Mouse (Mus musculus) MEL (cell line): ENCODE results near the gene Atp6v1e1. TPM values are rescaled to one million over a fixed set of nuclear protein-coding genes. Genes with fewer than 3 reads are reported as not detected.
A peak's percentile ranks its signal among the peaks of the same experiment; 100 is the strongest.

ENCODE experiments used
- DNase-seq: peaks from one replicate; pipeline ENCODE4 v3.0.0; 2011; ENCODE audit warnings: low read depth, low spot score
- H3K27ac ChIP-seq: 2 replicates; pipeline ENCODE4 v1.5.1; 2012; ENCODE audit warnings: low read depth, mild to moderate bottlenecking, control low read depth, low read length, moderate library complexity; ENCODE audit not compliant: control insufficient read depth
- H3K27me3 ChIP-seq, 2 experiments: fragments of 150-350 bp in 1 of 2; sonication (generic) in 1 of 2; 2 replicates each; pipeline ENCODE4 v1.6.1; 2012; ENCODE audit warnings: low read length in 2 of 2, mild to moderate bottlenecking in 2 of 2, improper control_type of control experiment in 1 of 2, moderate library complexity in 1 of 2; ENCODE audit not compliant: insufficient read depth in 2 of 2, control insufficient read depth in 1 of 2
- H3K36me3 ChIP-seq, 2 experiments: 2 replicates each; pipeline ENCODE4 v1.6.1; 2012 to 2014; ENCODE audit warnings: low read length in 2 of 2, improper control_type of control experiment in 1 of 2, inconsistent platforms in 1 of 2, mild to moderate bottlenecking in 1 of 2; ENCODE audit not compliant: insufficient read depth in 2 of 2, control insufficient read depth in 1 of 2
- H3K4me1 ChIP-seq, 2 experiments: fragments of 150-350 bp in 1 of 2; sonication (generic) in 1 of 2; 2 replicates each; pipeline ENCODE4 v1.6.1; 2012; ENCODE audit warnings: low read length in 2 of 2, improper control_type of control experiment in 1 of 2, mild to moderate bottlenecking in 1 of 2; ENCODE audit not compliant: insufficient read depth in 2 of 2, control insufficient read depth in 1 of 2
- H3K4me3 ChIP-seq, 2 experiments: fragments of 150-350 bp in 1 of 2; sonication (generic) in 1 of 2; 2 replicates each; pipeline ENCODE4 v1.5.1; 2012; ENCODE audit warnings: low read depth in 2 of 2, low read length in 2 of 2, mild to moderate bottlenecking in 2 of 2, moderate library complexity in 2 of 2, control low read depth in 1 of 2, improper control_type of control experiment in 1 of 2; ENCODE audit not compliant: control insufficient read depth in 1 of 2, insufficient read depth in 1 of 2
- H3K79me2 ChIP-seq: 2 replicates; pipeline ENCODE4 v1.6.1; 2012; ENCODE audit warnings: mild to moderate bottlenecking, low read length, moderate library complexity; ENCODE audit not compliant: control insufficient read depth, poor library complexity, insufficient read depth
- H3K9ac ChIP-seq: 2 replicates; pipeline ENCODE4 v1.6.1; 2012; ENCODE audit warnings: low read depth, mild to moderate bottlenecking, control low read depth, low read length, moderate library complexity; ENCODE audit not compliant: control insufficient read depth, poor library complexity, severe bottlenecking
- H3K9me3 ChIP-seq: fragments of 150-350 bp; sonication (generic); replicated peaks from 2 replicates; pipeline ENCODE4 v1.6.1; 2012; ENCODE audit warnings: mild to moderate bottlenecking, low read length, improper control_type of control experiment, moderate library complexity; ENCODE audit not compliant: insufficient read depth
- BHLHE40 ChIP-seq: IDR thresholded peaks from 2 replicates; pipeline ENCODE4 v1.6.1; 2012; ENCODE audit warnings: low read depth, mild to moderate bottlenecking, inconsistent platforms, low read length, improper control_type of control experiment, borderline replicate concordance
- CHD2 ChIP-seq: IDR thresholded peaks from 2 replicates; pipeline ENCODE4 v1.6.1; 2011; ENCODE audit warnings: low read length, improper control_type of control experiment
- CTCF ChIP-seq, 3 experiments: IDR thresholded peaks in 2 of 3; conservative IDR thresholded peaks in 1 of 3; 2 replicates each; pipeline ENCODE4 v1.5.1; 2011 to 2012; ENCODE audit warnings: low read length in 3 of 3, low read depth in 2 of 3, mild to moderate bottlenecking in 2 of 3, improper control_type of control experiment in 1 of 3, inconsistent platforms in 1 of 3, mixed read lengths in 1 of 3, moderate library complexity in 1 of 3; ENCODE audit not compliant: control insufficient read depth in 1 of 3, insufficient read depth in 1 of 3, poor library complexity in 1 of 3, severe bottlenecking in 1 of 3
- E2F4 ChIP-seq: IDR thresholded peaks from 2 replicates; pipeline ENCODE4 v1.6.1; 2011; ENCODE audit warnings: low read depth, low read length, improper control_type of control experiment, borderline replicate concordance
- ELF1 ChIP-seq: IDR thresholded peaks from 2 replicates; pipeline ENCODE4 v1.6.1; 2014; ENCODE audit warnings: low read depth, mild to moderate bottlenecking, inconsistent platforms, low read length, improper control_type of control experiment, moderate library complexity
- EP300 ChIP-seq, 2 experiments: IDR thresholded peaks; 2 replicates each; pipeline ENCODE4 v1.6.1; 2011; ENCODE audit warnings: improper control_type of control experiment in 2 of 2, low read length in 2 of 2, low read depth in 1 of 2, mild to moderate bottlenecking in 1 of 2
- GATA1 ChIP-seq: IDR thresholded peaks from 2 replicates; pipeline ENCODE4 v1.6.1; 2011; ENCODE audit warnings: low read depth, low read length, improper control_type of control experiment
- JUND ChIP-seq: IDR thresholded peaks from 2 replicates; pipeline ENCODE4 v1.6.1; 2011; ENCODE audit warnings: low read depth, mild to moderate bottlenecking, improper control_type of control experiment, low read length
- KAT2A ChIP-seq: conservative IDR thresholded peaks from 2 replicates; pipeline ENCODE4 v1.6.1; 2012; ENCODE audit warnings: low read depth, low read length, improper control_type of control experiment, inconsistent platforms
- MAFK ChIP-seq: IDR thresholded peaks from 2 replicates; pipeline ENCODE4 v1.6.1; 2011; ENCODE audit warnings: low read depth, mild to moderate bottlenecking, low read length, improper control_type of control experiment, borderline replicate concordance
- MAX ChIP-seq: IDR thresholded peaks from 2 replicates; pipeline ENCODE4 v1.6.1; 2011; ENCODE audit warnings: low read length, improper control_type of control experiment
- MAZ ChIP-seq: IDR thresholded peaks from 2 replicates; pipeline ENCODE4 v1.6.1; 2012; ENCODE audit warnings: low read depth, mild to moderate bottlenecking, inconsistent platforms, low read length, improper control_type of control experiment
- MXI1 ChIP-seq: IDR thresholded peaks from 2 replicates; pipeline ENCODE4 v1.6.1; 2011; ENCODE audit warnings: mild to moderate bottlenecking, low read depth, low read length, improper control_type of control experiment
- MYB ChIP-seq: IDR thresholded peaks from 2 replicates; pipeline ENCODE4 v1.6.1; 2011; ENCODE audit warnings: mild to moderate bottlenecking, low read depth, low read length, improper control_type of control experiment
- MYC ChIP-seq: IDR thresholded peaks from 2 replicates; pipeline ENCODE4 v1.6.1; 2011; ENCODE audit warnings: low read depth, mild to moderate bottlenecking, low read length, improper control_type of control experiment, moderate library complexity
- NELFE ChIP-seq: IDR thresholded peaks from 2 replicates; pipeline ENCODE4 v1.6.1; 2011; ENCODE audit warnings: low read depth, low read length, improper control_type of control experiment
- NRF1 ChIP-seq: IDR thresholded peaks from 2 replicates; pipeline ENCODE4 v1.6.1; 2014; ENCODE audit warnings: low read depth, mild to moderate bottlenecking, inconsistent platforms, low read length, improper control_type of control experiment, moderate library complexity; ENCODE audit not compliant: poor library complexity, insufficient read depth, severe bottlenecking
- POLR2AphosphoS5 ChIP-seq: IDR thresholded peaks from 2 replicates; pipeline ENCODE4 v1.6.1; 2012; ENCODE audit warnings: low read depth, borderline replicate concordance, mild to moderate bottlenecking, inconsistent platforms, low read length, moderate library complexity, mixed read lengths
- RAD21 ChIP-seq: IDR thresholded peaks from 2 replicates; pipeline ENCODE4 v1.6.1; 2011; ENCODE audit warnings: mild to moderate bottlenecking, low read depth, low read length, improper control_type of control experiment
- RCOR1 ChIP-seq: IDR thresholded peaks from 2 replicates; pipeline ENCODE4 v1.6.1; 2012; ENCODE audit warnings: low read depth, mild to moderate bottlenecking, inconsistent platforms, low read length, improper control_type of control experiment
- SIN3A ChIP-seq: IDR thresholded peaks from 2 replicates; pipeline ENCODE4 v1.6.1; 2012; ENCODE audit warnings: low read length, improper control_type of control experiment, inconsistent platforms
- SMC3 ChIP-seq: IDR thresholded peaks from 2 replicates; pipeline ENCODE4 v1.6.1; 2011; ENCODE audit warnings: low read depth, low read length, improper control_type of control experiment
- TAL1 ChIP-seq: IDR thresholded peaks from 2 replicates; pipeline ENCODE4 v1.6.1; 2012; ENCODE audit warnings: mild to moderate bottlenecking, inconsistent platforms, low read length, moderate library complexity, mixed read lengths
- TBP ChIP-seq: IDR thresholded peaks from 2 replicates; pipeline ENCODE4 v1.8.0; 2011; ENCODE audit warnings: low read depth, low read length, improper control_type of control experiment
- USF1 ChIP-seq: IDR thresholded peaks from 2 replicates; pipeline ENCODE4 v1.6.1; 2014; ENCODE audit warnings: low read depth, mild to moderate bottlenecking, inconsistent platforms, low read length, improper control_type of control experiment, moderate library complexity
- USF2 ChIP-seq, 2 experiments: IDR thresholded peaks; 2 replicates each; pipeline ENCODE4 v1.6.1; 2011 to 2012; ENCODE audit warnings: improper control_type of control experiment in 2 of 2, low read length in 2 of 2, borderline replicate concordance in 1 of 2, inconsistent platforms in 1 of 2, low read depth in 1 of 2, mild to moderate bottlenecking in 1 of 2; ENCODE audit not compliant: insufficient read depth in 1 of 2
- ZC3H11A ChIP-seq: IDR thresholded peaks from 2 replicates; pipeline ENCODE4 v1.6.1; 2012; ENCODE audit warnings: low read depth, mild to moderate bottlenecking, inconsistent platforms, low read length, improper control_type of control experiment
- ZKSCAN1 ChIP-seq: IDR thresholded peaks from 2 replicates; pipeline ENCODE4 v1.6.1; 2012; ENCODE audit warnings: low read depth, mild to moderate bottlenecking, inconsistent platforms, low read length, improper control_type of control experiment, moderate library complexity
- ZNF384 ChIP-seq: IDR thresholded peaks from 2 replicates; pipeline ENCODE4 v1.6.1; 2012; ENCODE audit warnings: low read depth, mild to moderate bottlenecking, inconsistent platforms, low read length, improper control_type of control experiment
- polyA plus RNA-seq, 2 experiments: library from polyadenylated mRNA; stranded (reverse) in 1 of 2; unstranded in 1 of 2; fragments of >175 nt in 1 of 2; fragments of >200 nt in 1 of 2; gene quantifications; 2 replicates each; pipeline versions ENCODE4 v1.2.1 to v1.2.4; 2012; ENCODE audit warnings: low replicate concordance in 2 of 2, low read depth in 1 of 2; ENCODE audit not compliant: insufficient read length in 2 of 2, insufficient read depth in 1 of 2, missing spikeins in 1 of 2
- total RNA-seq: library from RNA; depleted of rRNA; stranded (reverse); fragments of 300-350 nt; gene quantifications from 2 replicates; pipeline ENCODE4 v1.2.3, GENCODE M21; 2012

Gene Atp6v1e1
- total and polyA plus RNA-seq, 3 experiments = 123 to 129 TPM; not detected in 1

DNA sequence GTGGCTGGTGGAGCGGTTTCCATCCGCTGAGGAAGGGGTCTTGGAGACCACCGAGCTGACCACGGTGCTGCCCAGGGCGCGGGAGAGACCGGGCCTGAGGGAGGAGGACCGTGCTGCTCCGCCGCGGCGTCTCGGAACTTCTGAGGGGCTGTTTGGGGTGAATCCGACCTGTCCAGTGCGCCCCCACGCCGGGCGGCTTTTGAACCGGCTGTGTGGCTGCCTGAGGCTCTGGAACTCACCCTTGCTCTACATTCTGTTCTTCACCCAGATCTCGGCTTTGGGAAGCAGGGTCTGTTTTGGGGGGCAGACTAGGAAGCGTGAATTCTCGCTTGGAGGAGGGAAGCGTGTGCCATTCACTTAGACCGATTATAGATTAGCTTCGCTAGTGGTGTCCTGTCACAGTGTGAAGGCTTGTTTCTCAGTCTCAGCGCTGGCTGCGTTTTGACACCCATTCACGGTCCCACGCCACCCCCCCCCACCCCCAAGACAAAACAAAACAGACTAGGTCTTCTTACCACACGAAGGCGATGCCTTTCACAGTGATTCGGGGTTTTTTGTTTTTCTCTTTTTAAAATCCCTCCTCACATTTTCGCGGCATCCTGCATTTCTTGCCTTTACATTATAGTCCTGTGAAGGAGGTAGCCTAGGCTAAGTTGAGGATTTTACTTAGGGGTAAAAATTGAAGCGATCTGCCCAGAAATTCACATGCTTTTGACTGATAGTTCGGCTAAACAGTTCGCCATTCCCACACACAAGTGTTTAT lies 14.0 kb upstream of the Atp6v1e1 start (continued):
- TF ChIP-seq MAZ (no peak), GATA1 (no peak), CTCF (IDR thresholded peaks at IDR 0.05 in 2 of 3, conservative IDR thresholded peaks at IDR 0.05 in 1 of 3; ENCODE audit: control insufficient read depth in 1 of 3, insufficient read depth in 1 of 3, low read depth in 2 of 3, low read length in 3 of 3, poor library complexity in 1 of 3, severe bottlenecking in 1 of 3) (no peak), NELFE (no peak), NRF1 (no peak), MAFK (no peak), BHLHE40 (no peak), ZNF384 (no peak), TBP (peak; percentile 19; the same call in 1 of the 2 replicates), KAT2A (no peak), USF2 (IDR thresholded peaks at IDR 0.05; ENCODE audit: borderline replicate concordance in 1 of 2, insufficient read depth in 1 of 2, low read depth in 1 of 2, low read length in 2 of 2) (no peak), JUND (no peak)

DNA sequence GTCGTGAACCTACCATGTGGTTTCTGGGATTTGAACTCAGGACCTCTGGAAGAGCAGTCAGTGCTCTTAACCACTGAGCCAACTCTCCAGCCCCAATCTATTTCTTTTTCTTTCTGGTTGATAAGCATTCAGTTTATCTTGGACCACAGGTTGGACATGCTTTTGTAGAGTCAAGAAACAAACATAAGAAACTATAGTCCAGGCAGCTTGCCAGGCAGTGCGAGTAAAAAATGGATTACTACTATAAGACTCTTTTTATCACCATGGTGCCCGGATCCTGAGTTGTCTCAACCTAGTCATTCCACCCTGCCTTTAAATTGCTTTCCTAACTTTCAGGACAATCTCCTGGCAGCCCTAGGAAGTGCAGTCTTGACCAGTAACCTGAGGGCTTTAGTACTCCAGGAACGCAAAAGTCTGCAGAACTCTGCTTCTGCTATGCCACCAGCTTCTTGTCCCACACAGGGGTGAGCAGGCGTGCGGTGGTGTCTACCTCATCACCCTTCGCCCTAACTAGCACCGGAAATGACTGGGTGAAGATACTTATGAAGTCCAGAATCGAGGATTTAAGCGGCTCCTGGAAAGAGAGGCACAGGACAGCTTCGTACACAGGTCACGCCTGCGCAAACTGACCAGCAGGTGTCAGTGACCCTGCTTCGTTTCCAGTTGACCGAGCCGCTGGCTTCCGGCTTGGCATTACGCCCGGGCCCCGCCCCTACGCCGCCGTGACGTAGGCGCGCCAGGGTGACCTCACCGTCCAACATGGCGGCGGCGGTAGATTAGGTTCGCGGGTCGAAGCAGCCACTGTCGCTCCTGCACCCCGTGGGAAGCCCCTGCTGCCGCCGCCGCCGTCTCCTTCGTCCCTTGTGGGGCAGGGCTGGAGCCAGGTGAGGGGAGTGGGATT lies 13.1 kb upstream of the Atp6v1e1 start, which contains the start of gene Bcl2l13:
Gene Bcl2l13, plus strand, starts transcription at position 739 of the 901 bp plus-strand sequence.
- peaks cover 20 to 30% of the 10 kb centered on the region in 2 experiments for H3K4me1 ChIP-seq
- DNase-seq = peak; percentile 95
- peak within 1 kb of the TSS; percentile 75 to 99 for H3K4me3 ChIP-seq
- H3K27me3 ChIP-seq = no peaks in the 10 kb centered on the region
- peaks cover 41% of the 10 kb centered on the region for H3K79me2 ChIP-seq
- H3K27ac ChIP-seq = peak within 1 kb of the TSS; percentile 99
- peaks cover 7 to 47% of the 10 kb centered on the region in 2 experiments for H3K36me3 ChIP-seq
- H3K9me3 ChIP-seq = no peaks in the 10 kb centered on the region
- H3K9ac ChIP-seq = peak within 1 kb of the TSS; percentile 98
- TF ChIP-seq ZKSCAN1 (no peak), CHD2 (no peak), POLR2AphosphoS5 (no peak), MAX (peak; percentile 64), RAD21 (no peak), SIN3A (peak; percentile 40), E2F4 (peak; percentile 28; the same call in 1 of the 2 replicates), ELF1 (peak; percentile 94), MXI1 (peak; percentile 89), USF1 (peak; percentile 30; the same call in 1 of the 2 replicates), JUND (no peak), TAL1 (peak; percentile 41; the same call in 1 of the 2 replicates), ZNF384 (peak; percentile 43; the same call in 1 of the 2 replicates), BHLHE40 (no peak; the same call in 1 of the 2 replicates), ZC3H11A (no peak), KAT2A (peak; percentile 42; the same call in 1 of the 2 replicates), EP300 (IDR thresholded peaks at IDR 0.05; ENCODE audit: low read depth in 1 of 2, low read length in 2 of 2) (peak; percentile 51 to 59; a peak in 3 of 4 replicates), NRF1 (peak; percentile 45), MYC (no peak; the same call in 1 of the 2 replicates), SMC3 (no peak), MAFK (0 out of 2 replicates have a peak, but pooled peaks have one; percentile 52), TBP (peak; percentile 88), MYB (no peak; the same call in none of the 2 replicates), CTCF (IDR thresholded peaks at IDR 0.05 in 2 of 3, conservative IDR thresholded peaks at IDR 0.05 in 1 of 3; ENCODE audit: control insufficient read depth in 1 of 3, insufficient read depth in 1 of 3, low read depth in 2 of 3, low read length in 3 of 3, poor library complexity in 1 of 3, severe bottlenecking in 1 of 3) (peak in 1 of 3 experiments; percentile 8; a peak in 1 of 6 replicates), RCOR1 (peak; percentile 54)
